Mouse (Mus musculus) neural tube, embryonic 13.5 days (tissue): ENCODE measurements around the gene Nanos1. TPM values are rescaled to one million over a fixed set of nuclear protein-coding genes. Genes with fewer than 3 reads are reported as not detected.
A peak's percentile ranks its signal among the peaks of the same experiment; 100 is the strongest.

ENCODE experiments used
- ATAC-seq: fragments of 200-750 bp; cut with Nextera tagmentation; 2 replicates; pipeline ENCODE4 v1.8.0; 2017; ENCODE audit warnings: low read depth, mild to moderate bottlenecking, moderate TSS enrichment, moderate library complexity
- H3K27ac ChIP-seq: fragments of 300-500 bp; sonication (generic); replicated peaks from 2 replicates; pipeline ENCODE4 v1.5.1; 2015; ENCODE audit warnings: moderate library complexity, mild to moderate bottlenecking, inconsistent platforms
- H3K27me3 ChIP-seq: fragments of 300-500 bp; sonication (generic); 2 replicates; pipeline ENCODE4 v1.6.1; 2015; ENCODE audit warnings: mild to moderate bottlenecking, inconsistent platforms
- H3K36me3 ChIP-seq: fragments of 300-500 bp; sonication (generic); 2 replicates; pipeline ENCODE4 v1.6.1; 2015; ENCODE audit warnings: mild to moderate bottlenecking, inconsistent platforms
- H3K4me1 ChIP-seq: fragments of 300-500 bp; sonication (generic); replicated peaks from 2 replicates; pipeline ENCODE4 v1.6.1; 2015; ENCODE audit warnings: inconsistent platforms
- H3K4me2 ChIP-seq: fragments of 300-500 bp; sonication (generic); 2 replicates; pipeline ENCODE4 v1.6.1; 2015; ENCODE audit warnings: inconsistent platforms, mild to moderate bottlenecking, moderate library complexity
- H3K4me3 ChIP-seq: fragments of 300-500 bp; sonication (generic); 2 replicates; pipeline ENCODE4 v1.5.1; 2015; ENCODE audit warnings: mild to moderate bottlenecking, inconsistent platforms
- H3K9ac ChIP-seq: fragments of 300-500 bp; sonication (generic); 2 replicates; pipeline ENCODE4 v1.6.1; 2015; ENCODE audit warnings: moderate library complexity, mild to moderate bottlenecking, inconsistent platforms
- H3K9me3 ChIP-seq: fragments of 300-500 bp; sonication (generic); 2 replicates; pipeline ENCODE4 v1.6.1; 2016; ENCODE audit warnings: inconsistent platforms
- WGBS: fragments of 180-500 bp; shearing (Covaris S2); methylation state at CpG from one replicate; pipeline ENCODE4 v1.1.7; 2015; 5-methylcytosine and 5-hydroxymethylcytosine counted together
- polyA plus RNA-seq: library from polyadenylated mRNA; unstranded; fragments of >200 nt; fragmentation: Nextera tagmentation; extraction: Ambion mirVana; gene quantifications from 2 replicates; pipeline ENCODE4 v1.2.1, GENCODE M21; 2015

Gene Nanos1
- 12.6 and 13.4 TPM in 2 replicates for polyA plus RNA-seq

- peak within 1 kb of the TSS; percentile 93 for H3K4me2 ChIP-seq
- peaks cover 24% of the 10 kb centered on the region for H3K4me1 ChIP-seq
- H3K27ac ChIP-seq, result peak within 1 kb of the TSS; percentile 94
- H3K36me3 ChIP-seq, result peaks cover 8% of the 10 kb centered on the region
- H3K9me3 ChIP-seq, result no peaks in the 10 kb centered on the region
- H3K4me3 ChIP-seq, result peak within 1 kb of the TSS; percentile 84
- peak within 1 kb of the TSS; percentile 87 for H3K9ac ChIP-seq
- ATAC-seq, result peak; percentile 97
- H3K27me3 ChIP-seq, result peaks cover 20% of the 10 kb centered on the region
- WGBS, result under 1% methylated on average over 57 of the region's 58 CpGs
Observed at GRCm38 (mm10) chr19:60755438-60756191, at the start of gene Nanos1. Gene Nanos1 (plus strand): TSS chr19:60755987.

- 88% methylated on average over 4 of the region's 4 CpGs for whole genome bisulfite sequencing
- H3K4me1 ChIP-seq, result no peaks in the 10 kb centered on the region
- H3K9me3 ChIP-seq, result no peaks in the 10 kb centered on the region
- H3K27ac ChIP-seq, result no peak overlapping the region
- no peak overlapping the region for H3K4me3 ChIP-seq
- no peaks in the 10 kb centered on the region for H3K27me3 ChIP-seq
- H3K4me2 ChIP-seq, result no peak overlapping the region
- ATAC-seq, result no peak
- H3K9ac ChIP-seq, result no peak overlapping the region
- H3K36me3 ChIP-seq, result no peaks in the 10 kb centered on the region
Observed at GRCm38 (mm10) chr19:60709193-60709900, 46.4 kb upstream of the Nanos1 start.

GRCm38 (mm10) chr19:60710196-60710595, 45.6 kb upstream of the Nanos1 start:
- Histone ChIP-seq H3K9me3 (no peaks in the 10 kb centered on the region), H3K36me3 (no peaks in the 10 kb centered on the region), H3K9ac (no peak overlapping the region), H3K4me2 (no peak overlapping the region), H3K27me3 (no peaks in the 10 kb centered on the region), H3K4me3 (no peak overlapping the region), H3K27ac (no peak overlapping the region), H3K4me1 (no peaks in the 10 kb centered on the region)
- 68% methylated on average over 3 of the region's 3 CpGs for WGBS
- no peak for ATAC-seq

GRCm38 (mm10) chr19:60712577-60712976, 43.2 kb upstream of the Nanos1 start:
- WGBS, result 82% methylated on average over 2 of the region's 2 CpGs
- Histone ChIP-seq H3K9me3 (no peaks in the 10 kb centered on the region), H3K9ac (no peak overlapping the region), H3K27ac (no peak overlapping the region), H3K4me3 (no peak overlapping the region), H3K4me1 (no peaks in the 10 kb centered on the region), H3K36me3 (no peaks in the 10 kb centered on the region), H3K27me3 (no peaks in the 10 kb centered on the region), H3K4me2 (no peak overlapping the region)
- ATAC-seq, result no peak

- H3K4me2 ChIP-seq, result no peak overlapping the region
Observed at GRCm38 (mm10) chr19:60716381-60716780, 39.4 kb upstream of the Nanos1 start.

GRCm38 (mm10) chr19:60730281-60730852, 25.4 kb upstream of the Nanos1 start:
- Histone ChIP-seq H3K27ac (no peak overlapping the region), H3K4me1 (no peaks in the 10 kb centered on the region), H3K27me3 (no peaks in the 10 kb centered on the region), H3K36me3 (no peaks in the 10 kb centered on the region), H3K9me3 (no peaks in the 10 kb centered on the region), H3K4me3 (no peak overlapping the region), H3K9ac (no peak overlapping the region), H3K4me2 (no peak overlapping the region)
- ATAC-seq, result no peak
- 50% methylated on average over 2 of the region's 2 CpGs for WGBS

More at GRCm38 (mm10) chr19:60716381-60716780, 39.4 kb upstream of the Nanos1 start:
- no peaks in the 10 kb centered on the region for H3K4me1 ChIP-seq
- H3K9ac ChIP-seq, result no peak overlapping the region
- WGBS, result 83% methylated on average over 2 of the region's 2 CpGs
- H3K36me3 ChIP-seq, result no peaks in the 10 kb centered on the region
- ATAC-seq, result no peak
- no peaks in the 10 kb centered on the region for H3K9me3 ChIP-seq
- H3K4me3 ChIP-seq, result no peak overlapping the region
- H3K27ac ChIP-seq, result no peak overlapping the region
- H3K27me3 ChIP-seq, result no peaks in the 10 kb centered on the region

GRCm38 (mm10) chr19:60731299-60731698, 24.5 kb upstream of the Nanos1 start:
- H3K36me3 ChIP-seq, result no peaks in the 10 kb centered on the region
- WGBS, result 71% methylated on average over 1 of the region's 1 CpGs
- no peak overlapping the region for H3K27ac ChIP-seq
- no peak overlapping the region for H3K4me3 ChIP-seq
- no peaks in the 10 kb centered on the region for H3K4me1 ChIP-seq
- H3K9me3 ChIP-seq, result no peaks in the 10 kb centered on the region
- no peaks in the 10 kb centered on the region for H3K27me3 ChIP-seq
- H3K9ac ChIP-seq, result no peak overlapping the region
- ATAC-seq, result no peak
- H3K4me2 ChIP-seq, result no peak overlapping the region

GRCm38 (mm10) chr19:60731966-60732365, 23.8 kb upstream of the Nanos1 start:
- Histone ChIP-seq H3K9me3 (no peaks in the 10 kb centered on the region), H3K27me3 (no peaks in the 10 kb centered on the region), H3K4me1 (no peaks in the 10 kb centered on the region), H3K4me2 (no peak overlapping the region), H3K27ac (no peak overlapping the region), H3K36me3 (no peaks in the 10 kb centered on the region), H3K4me3 (no peak overlapping the region), H3K9ac (no peak overlapping the region)
- no peak for ATAC-seq
- WGBS, result 83% methylated on average over 1 of the region's 1 CpGs

- H3K27ac ChIP-seq, result no peak overlapping the region
- no peak overlapping the region for H3K4me2 ChIP-seq
- no peaks in the 10 kb centered on the region for H3K36me3 ChIP-seq
- no peaks in the 10 kb centered on the region for H3K9me3 ChIP-seq
- H3K9ac ChIP-seq, result no peak overlapping the region
- ATAC-seq, result no peak
- H3K27me3 ChIP-seq, result no peaks in the 10 kb centered on the region
- no peaks in the 10 kb centered on the region for H3K4me1 ChIP-seq
- H3K4me3 ChIP-seq, result no peak overlapping the region
- WGBS, result 45% methylated on average over 1 of the region's 1 CpGs
Observed at GRCm38 (mm10) chr19:60740560-60740959, 15.2 kb upstream of the Nanos1 start.

GRCm38 (mm10) chr19:60743767-60744547, 11.8 kb upstream of the Nanos1 start:
- no peaks in the 10 kb centered on the region for H3K36me3 ChIP-seq
- no peaks in the 10 kb centered on the region for H3K27me3 ChIP-seq
- WGBS, result 76% methylated on average over 5 of the region's 5 CpGs
- H3K4me3 ChIP-seq, result no peak overlapping the region
- no peak overlapping the region for H3K9ac ChIP-seq
- no peaks in the 10 kb centered on the region for H3K9me3 ChIP-seq
- no peak overlapping the region for H3K27ac ChIP-seq
- H3K4me1 ChIP-seq, result no peaks in the 10 kb centered on the region
- no peak overlapping the region for H3K4me2 ChIP-seq
- no peak for ATAC-seq

- H3K27me3 ChIP-seq, result no peaks in the 10 kb centered on the region
- H3K4me1 ChIP-seq, result no peaks in the 10 kb centered on the region
- no peaks in the 10 kb centered on the region for H3K9me3 ChIP-seq
- 86% methylated on average over 1 of the region's 1 CpGs for WGBS
- no peaks in the 10 kb centered on the region for H3K36me3 ChIP-seq
- no peak for ATAC-seq
- no peak overlapping the region for H3K4me2 ChIP-seq
- no peak overlapping the region for H3K27ac ChIP-seq
- H3K9ac ChIP-seq, result no peak overlapping the region
- H3K4me3 ChIP-seq, result no peak overlapping the region
Observed at GRCm38 (mm10) chr19:60747801-60748200, 8.0 kb upstream of the Nanos1 start.
